Mouse (Mus musculus): ENCODE measurements around the gene Gm21860. TPM values are rescaled to one million over a fixed set of nuclear protein-coding genes. Genes with fewer than 3 reads are reported as not detected.

The Gm21860 gene
- total RNA-seq, 2 experiments from 2014 or later: not detected

Other genes starting within 250 kb of the Gm21860 start
- not detected for gene Gm47283, start 29.9 kb upstream of the Gm21860 start, total RNA-seq (2021)
- gene Gm21748, start 84.4 kb upstream of the Gm21860 start, total RNA-seq (2021): not detected

Measured in heart, postnatal 4 days (tissue).